Mouse (Mus musculus) brain, embryonic 14.5 days (tissue): Measurements from ENCODE around the gene Cap1.

Experiments
- CTCF ChIP-seq: fragments of 200-500 bp; IDR thresholded peaks from 2 replicates; pipeline ENCODE4 v1.5.1; 2012; ENCODE audit warnings: inconsistent platforms, mild to moderate bottlenecking, moderate library complexity, borderline replicate concordance; ENCODE audit not compliant: insufficient read depth, insufficient read length; ENCODE audit errors: extremely low read depth
- POLR2A ChIP-seq: fragments of 200-500 bp; IDR thresholded peaks from 2 replicates; pipeline ENCODE4 v1.6.1; 2012; ENCODE audit warnings: mild to moderate bottlenecking, inconsistent platforms, borderline replicate concordance; ENCODE audit not compliant: poor library complexity, insufficient read depth, insufficient read length, severe bottlenecking; ENCODE audit errors: extremely low read depth

DNA sequence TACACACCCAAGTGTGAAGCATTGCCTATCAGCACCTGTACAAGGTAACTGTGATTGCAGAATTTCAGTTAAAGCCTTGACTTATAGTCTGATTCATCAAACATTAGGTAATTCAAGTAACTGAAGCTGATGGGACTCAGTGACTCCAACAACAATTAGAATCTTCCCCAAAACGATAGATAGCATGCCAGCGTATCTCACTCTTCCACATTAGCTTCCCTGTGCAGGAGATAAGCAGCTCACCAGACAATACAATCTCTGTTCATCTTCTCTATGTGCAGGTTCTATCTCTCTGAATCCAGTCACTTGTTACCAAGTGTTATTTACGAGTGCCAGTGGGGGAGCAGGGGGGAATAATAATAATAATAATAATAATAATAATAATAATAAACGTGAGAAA lies 12.3 kb downstream of the Cap1 start:
- TF ChIP-seq CTCF (no peak), POLR2A (no peak)
